Mouse (Mus musculus) megakaryocyte, embryonic 14.5 days (primary cell): ENCODE data around the gene Notch2.

ENCODE experiments used
- FLI1 ChIP-seq: IDR thresholded peaks from 2 replicates; pipeline ENCODE4 v1.6.1; 2012; ENCODE audit warnings: low read length, inconsistent platforms, mixed read lengths
- GATA1 ChIP-seq: IDR thresholded peaks from 3 replicates; pipeline ENCODE4 v1.6.1; 2012; ENCODE audit warnings: mixed read lengths, low read length, inconsistent platforms, borderline replicate concordance

DNA sequence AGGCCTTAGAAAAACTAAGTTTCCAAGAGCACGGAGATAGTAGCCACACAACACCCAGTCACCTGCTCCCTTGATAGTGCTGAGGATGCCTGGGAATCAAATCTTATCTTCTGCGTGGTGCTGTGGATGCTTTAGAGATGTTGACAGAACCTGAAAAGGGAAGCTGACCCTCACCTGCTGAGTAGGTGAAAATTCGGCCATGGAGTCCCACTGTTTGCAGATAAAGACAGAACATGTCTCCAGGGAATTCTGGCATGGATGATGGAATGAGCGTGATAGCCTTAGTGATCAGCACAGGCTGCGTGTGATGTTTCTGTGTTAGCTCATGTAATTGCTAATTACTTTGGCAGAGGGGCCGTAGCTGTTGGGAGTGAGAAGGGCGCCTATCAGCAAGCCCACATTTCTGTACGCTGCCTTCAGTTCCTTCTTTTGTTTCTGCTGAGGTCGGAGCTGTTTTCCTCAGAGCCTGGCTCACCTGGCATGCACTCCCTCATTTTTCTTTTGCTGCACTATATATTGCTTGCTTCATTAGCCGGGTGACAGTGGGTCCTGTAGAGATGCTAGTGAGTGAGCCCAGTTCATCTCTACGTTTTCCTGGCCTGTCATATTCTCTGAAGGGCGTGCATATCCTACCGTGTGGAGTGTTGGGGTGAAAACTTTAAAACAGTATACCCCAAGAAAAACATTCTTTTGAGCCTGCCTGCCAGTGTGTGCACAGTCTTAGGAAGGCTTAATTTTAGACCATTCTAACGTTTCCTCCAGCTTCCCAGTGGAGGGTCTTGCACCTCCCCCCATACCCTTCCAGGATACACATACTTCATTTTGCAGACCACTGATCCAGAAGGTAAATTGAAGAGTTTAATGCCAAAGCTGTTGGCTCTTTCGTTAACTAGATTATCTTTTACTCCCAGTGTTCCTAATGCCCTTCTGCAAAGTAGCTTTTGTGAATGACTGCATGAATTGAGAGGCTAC, 21.6 kb downstream of the Notch2 start:
- TF ChIP-seq GATA1 = no peak
- TF ChIP-seq FLI1 = no peak
